Mouse (Mus musculus): ENCODE results near the gene Mmrn2.

DNA sequence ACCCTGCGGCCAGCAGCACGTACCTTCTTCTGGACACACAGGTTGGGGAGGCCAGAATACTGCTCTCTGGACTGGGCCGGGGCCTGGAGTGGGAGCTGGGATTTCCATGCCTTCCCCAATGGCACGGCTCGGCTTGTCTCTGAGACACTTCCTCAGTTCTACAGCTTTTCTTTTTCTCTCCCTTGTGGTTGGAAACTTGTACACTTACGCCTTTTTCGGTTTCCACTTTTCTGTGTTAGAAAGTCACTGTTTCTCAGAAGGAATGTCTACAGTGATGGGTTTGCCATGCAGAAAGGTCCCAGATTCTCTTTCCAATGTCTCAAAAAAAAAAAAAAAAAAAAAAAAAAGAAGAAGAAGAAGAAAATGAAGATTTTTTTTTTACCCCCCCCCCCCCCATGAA lies 28.2 kb downstream of the Mmrn2 start:
- no peak for TF ChIP-seq CTCF (IDR thresholded peaks at IDR 0.05; ENCODE audit: low read depth)
- TF ChIP-seq EP300 (IDR thresholded peaks at IDR 0.05; ENCODE audit: low read depth), result no peak

All from liver, postnatal 0 days (tissue).